Mouse (Mus musculus): ENCODE measurements around the gene Cyp2s1. TPM values are rescaled to one million over a fixed set of nuclear protein-coding genes. Genes with fewer than 3 reads are reported as not detected.

Cyp2s1 gene
- polyA plus RNA-seq, 1 experiment from 2014 or later = 3.3 TPM

DNA sequence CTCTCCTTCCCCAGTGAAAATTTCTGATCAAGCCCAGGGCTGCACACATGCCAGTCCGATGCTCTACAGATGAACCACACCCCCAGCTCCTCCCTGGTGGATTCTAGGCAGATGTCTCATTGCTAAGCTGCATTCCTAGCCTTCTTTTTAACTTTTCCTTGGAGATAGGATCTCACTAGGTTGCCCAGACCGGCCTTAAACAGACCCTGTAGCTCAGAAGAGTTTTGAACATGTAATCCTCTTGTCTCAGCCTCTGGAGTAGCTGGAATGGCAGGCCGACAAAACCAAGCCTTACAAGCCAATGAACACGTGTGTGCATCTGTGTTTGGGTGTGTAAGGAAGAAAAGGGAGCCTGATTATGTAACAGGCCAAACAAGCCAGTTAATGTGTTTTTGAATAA, 36.0 kb downstream of the Cyp2s1 start:
- H3K27ac ChIP-seq = 0 out of 2 replicates have a peak overlapping the region, but pooled peaks have one; percentile 55
- H3K9me3 ChIP-seq (replicated peaks) = no peaks in the 10 kb centered on the region
- H3K4me2 ChIP-seq = no peak overlapping the region
- no peak overlapping the region for H3K4me3 ChIP-seq
- no peak overlapping the region for H3K9ac ChIP-seq
- peaks cover 28% of the 10 kb centered on the region for H3K4me1 ChIP-seq (replicated peaks)
- no peaks in the 10 kb centered on the region for H3K36me3 ChIP-seq
- H3K27me3 ChIP-seq = no peaks in the 10 kb centered on the region
- no peak for ATAC-seq (replicated peaks; ENCODE audit: insufficient number of reproducible peaks, insufficient read depth, low FRiP score, low read depth)
- 54% methylated on average over 4 of the region's 4 CpGs for WGBS

DNA sequence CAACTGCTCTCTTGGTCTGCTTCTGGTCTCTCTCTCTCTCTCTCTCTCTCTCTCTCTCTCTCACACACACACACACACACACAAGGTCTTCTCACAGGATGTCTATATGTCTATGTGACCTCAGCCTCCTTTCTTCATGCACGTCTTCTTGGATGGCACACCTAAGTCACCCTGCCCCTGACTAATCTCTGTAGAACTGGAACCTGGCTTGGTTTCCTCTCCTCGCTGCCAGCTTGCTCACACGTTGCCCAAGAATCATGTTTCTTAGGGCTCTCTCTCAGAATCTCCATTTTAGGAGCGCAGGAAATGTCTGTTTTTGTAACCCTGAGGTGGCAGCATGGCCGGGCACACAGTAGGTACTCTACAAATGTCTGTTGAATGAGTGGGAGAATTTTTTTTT, 36.7 kb downstream of the Cyp2s1 start:
- no peak for ATAC-seq (replicated peaks; ENCODE audit: insufficient number of reproducible peaks, insufficient read depth, low FRiP score, low read depth)
- 76% methylated on average over 5 of the region's 5 CpGs for whole genome bisulfite sequencing

DNA sequence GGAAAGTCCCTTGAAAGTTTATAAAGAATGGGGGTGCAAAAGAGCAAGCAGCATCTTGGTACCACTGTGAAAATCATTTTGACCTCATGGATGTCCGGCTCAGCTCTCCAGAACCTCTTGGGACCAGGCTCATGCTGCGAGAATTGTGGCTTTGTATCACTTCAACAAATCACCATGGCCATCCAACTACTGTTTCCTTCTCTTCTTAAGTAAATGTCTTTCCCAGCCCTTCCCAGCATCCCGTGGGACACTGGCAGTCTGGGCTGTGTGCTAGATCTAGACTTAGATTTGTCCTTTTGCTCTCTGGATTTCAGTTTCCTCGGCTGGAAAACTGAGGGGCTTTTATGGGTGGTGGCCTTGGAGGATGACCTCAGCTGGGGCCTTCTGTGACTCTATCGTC, 48.5 kb downstream of the Cyp2s1 start:
- H3K27me3 ChIP-seq = no peaks in the 10 kb centered on the region
- H3K9ac ChIP-seq = no peak overlapping the region
- H3K9me3 ChIP-seq (replicated peaks) = no peaks in the 10 kb centered on the region
- ATAC-seq (replicated peaks; ENCODE audit: insufficient number of reproducible peaks, insufficient read depth, low FRiP score, low read depth) = no peak
- no peak overlapping the region for H3K4me3 ChIP-seq
- H3K4me2 ChIP-seq = no peak overlapping the region
- peaks cover 21% of the 10 kb centered on the region for H3K36me3 ChIP-seq
- no peak overlapping the region for H3K27ac ChIP-seq
- no peaks in the 10 kb centered on the region; the same call in 1 of the 2 replicates for H3K4me1 ChIP-seq (replicated peaks)
- WGBS = 82% methylated on average over 5 of the region's 5 CpGs

More for the DNA sequence above, 36.7 kb downstream of the Cyp2s1 start:
- H3K9ac ChIP-seq = no peak overlapping the region
- no peaks in the 10 kb centered on the region for H3K9me3 ChIP-seq (replicated peaks)
- peaks cover 26% of the 10 kb centered on the region for H3K4me1 ChIP-seq (replicated peaks)
- no peak overlapping the region for H3K4me2 ChIP-seq
- no peak overlapping the region for H3K27ac ChIP-seq
- no peaks in the 10 kb centered on the region for H3K27me3 ChIP-seq
- H3K4me3 ChIP-seq = no peak overlapping the region
- no peaks in the 10 kb centered on the region for H3K36me3 ChIP-seq

DNA sequence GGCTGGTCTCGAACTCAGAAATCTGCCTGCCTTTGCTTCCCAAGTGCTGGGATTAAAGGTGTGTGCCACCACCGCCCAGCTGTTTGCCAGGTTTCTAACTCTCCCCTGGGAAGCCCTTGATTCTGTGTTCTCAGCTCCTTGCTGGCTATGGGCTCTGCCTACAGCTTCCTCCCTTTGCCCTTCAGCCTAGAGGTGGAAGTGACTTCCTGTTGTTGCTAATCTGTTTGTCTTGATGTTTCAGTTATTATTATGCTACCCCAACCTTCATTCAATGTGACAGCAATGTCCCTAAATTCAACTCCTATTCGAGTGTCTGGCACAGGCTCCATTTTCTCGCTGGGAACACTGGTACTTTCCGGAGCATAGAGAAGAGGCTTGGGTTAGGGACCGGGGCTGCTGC, 50.6 kb downstream of the Cyp2s1 start:
- no peaks in the 10 kb centered on the region for H3K9me3 ChIP-seq (replicated peaks)
- no peak overlapping the region for H3K27ac ChIP-seq
- WGBS = 80% methylated on average over 6 of the region's 6 CpGs
- ATAC-seq (replicated peaks; ENCODE audit: insufficient number of reproducible peaks, insufficient read depth, low FRiP score, low read depth) = no peak
- no peak overlapping the region for H3K4me3 ChIP-seq
- peaks cover 28% of the 10 kb centered on the region for H3K36me3 ChIP-seq
- H3K4me2 ChIP-seq = no peak overlapping the region
- H3K27me3 ChIP-seq = no peaks in the 10 kb centered on the region
- H3K4me1 ChIP-seq (replicated peaks) = peaks cover 3% of the 10 kb centered on the region; the same call in 1 of the 2 replicates
- no peak overlapping the region for H3K9ac ChIP-seq

DNA sequence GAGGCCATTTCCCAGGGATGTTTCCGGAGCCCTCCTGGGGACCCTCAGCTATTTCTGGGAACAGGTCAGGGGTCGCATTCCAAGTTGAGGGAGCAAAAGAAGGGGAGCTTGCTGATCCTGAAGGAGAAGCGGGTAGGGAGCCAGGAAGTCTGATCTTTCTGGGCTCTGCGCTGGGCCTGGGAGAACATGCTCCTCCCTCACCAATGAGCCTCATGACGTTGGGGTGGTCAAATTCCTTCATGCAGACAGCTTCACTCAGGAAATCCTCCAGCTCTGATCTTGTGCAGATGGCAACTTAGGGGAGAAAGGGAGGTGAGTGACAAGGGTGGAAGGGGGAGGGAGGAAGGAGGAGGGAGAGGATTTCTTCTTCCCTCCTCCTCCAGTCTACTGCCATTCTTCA, 52.5 kb downstream of the Cyp2s1 start:
- no peak overlapping the region for H3K9ac ChIP-seq
- no peaks in the 10 kb centered on the region for H3K27me3 ChIP-seq
- ATAC-seq (replicated peaks; ENCODE audit: insufficient number of reproducible peaks, insufficient read depth, low FRiP score, low read depth) = 0 out of 2 replicates have a peak, but pooled peaks have one; percentile 28
- peaks cover 3% of the 10 kb centered on the region; the same call in 1 of the 2 replicates for H3K4me1 ChIP-seq (replicated peaks)
- peaks cover 24% of the 10 kb centered on the region for H3K36me3 ChIP-seq
- no peak overlapping the region for H3K4me2 ChIP-seq
- no peaks in the 10 kb centered on the region for H3K9me3 ChIP-seq (replicated peaks)
- peak overlapping the region; percentile 47 for H3K27ac ChIP-seq
- 39% methylated on average over 5 of the region's 5 CpGs for WGBS
- H3K4me3 ChIP-seq = no peak overlapping the region

DNA sequence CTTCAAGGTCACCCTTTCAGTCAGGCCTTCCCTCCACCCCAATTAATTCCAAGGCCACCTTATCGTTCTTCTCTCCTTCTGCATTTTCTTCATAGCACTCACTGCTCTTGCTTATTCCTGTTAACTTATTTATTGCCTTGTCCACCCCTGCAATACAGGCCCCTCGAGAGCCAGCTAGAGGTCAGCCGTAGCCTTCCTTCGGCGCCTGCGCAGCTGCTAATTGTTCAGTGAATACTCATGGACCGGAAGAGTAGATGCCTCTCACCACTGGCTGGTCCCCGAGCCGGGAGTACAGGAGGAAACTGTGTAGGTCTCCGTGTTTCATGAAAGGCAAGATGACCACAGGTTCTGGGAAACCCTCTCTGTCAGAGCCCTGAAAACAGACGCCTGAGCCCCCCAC, 53.0 kb downstream of the Cyp2s1 start:
- H3K27ac ChIP-seq = peak overlapping the region; percentile 47
- peaks cover 24% of the 10 kb centered on the region for H3K36me3 ChIP-seq
- H3K9me3 ChIP-seq (replicated peaks) = no peaks in the 10 kb centered on the region
- no peak overlapping the region for H3K4me2 ChIP-seq
- no peak overlapping the region for H3K4me3 ChIP-seq
- no peak for ATAC-seq (replicated peaks; ENCODE audit: insufficient number of reproducible peaks, insufficient read depth, low FRiP score, low read depth)
- WGBS = 54% methylated on average over 11 of the region's 11 CpGs
- H3K27me3 ChIP-seq = no peaks in the 10 kb centered on the region
- peaks cover 3% of the 10 kb centered on the region; the same call in 1 of the 2 replicates for H3K4me1 ChIP-seq (replicated peaks)
- H3K9ac ChIP-seq = no peak overlapping the region

DNA sequence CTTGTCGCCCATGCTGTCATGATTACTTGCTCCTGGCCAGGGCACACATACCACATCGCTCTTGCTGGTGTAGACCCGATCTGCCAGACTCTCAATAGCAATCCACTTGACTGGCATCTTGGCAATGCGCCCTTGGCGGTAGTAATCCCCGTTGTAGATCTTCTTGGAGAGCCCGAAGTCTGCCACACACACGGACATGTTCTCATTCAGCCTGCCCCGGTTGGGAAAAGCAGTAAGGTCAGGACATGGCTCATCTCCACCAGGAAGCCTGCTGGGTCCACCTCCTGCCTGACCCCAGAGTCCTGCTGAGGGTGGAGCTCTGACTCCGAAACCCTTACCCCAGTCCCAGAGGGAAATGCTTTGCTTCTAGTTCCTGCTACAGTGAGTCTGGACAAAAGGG, 55.4 kb downstream of the Cyp2s1 start:
- no peak overlapping the region for H3K4me2 ChIP-seq
- WGBS = 55% methylated on average over 10 of the region's 10 CpGs
- H3K27ac ChIP-seq = no peak overlapping the region
- H3K4me3 ChIP-seq = no peak overlapping the region
- ATAC-seq (replicated peaks; ENCODE audit: insufficient number of reproducible peaks, insufficient read depth, low FRiP score, low read depth) = no peak
- no peaks in the 10 kb centered on the region for H3K9me3 ChIP-seq (replicated peaks)
- H3K27me3 ChIP-seq = no peaks in the 10 kb centered on the region
- H3K4me1 ChIP-seq (replicated peaks) = peaks cover 3% of the 10 kb centered on the region; the same call in 1 of the 2 replicates
- H3K36me3 ChIP-seq = peaks cover 10% of the 10 kb centered on the region
- H3K9ac ChIP-seq = no peak overlapping the region

DNA sequence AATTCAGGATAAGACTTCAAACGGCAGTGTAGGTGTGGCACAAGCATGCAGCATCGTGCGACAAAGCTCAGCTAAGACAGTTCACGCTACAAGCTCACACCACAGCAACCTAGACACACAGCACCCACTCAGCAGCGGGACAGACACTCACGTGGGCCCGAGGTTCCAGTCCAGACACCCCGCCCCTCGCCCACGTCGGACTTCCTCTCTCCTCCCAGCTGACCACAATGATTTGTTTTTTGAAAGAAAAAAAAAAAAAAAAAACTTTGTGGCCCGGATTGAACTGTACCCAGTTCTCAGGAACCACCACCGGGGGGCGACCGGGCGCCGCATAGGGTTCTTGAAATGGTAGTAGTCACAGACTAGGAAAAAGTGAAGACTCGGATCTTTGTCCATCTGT, 60.7 kb downstream of the Cyp2s1 start:
- under 1% methylated on average over 18 of the region's 18 CpGs for WGBS
- ATAC-seq (replicated peaks; ENCODE audit: insufficient number of reproducible peaks, insufficient read depth, low FRiP score, low read depth) = peak; percentile 11
- Histone ChIP-seq H3K27ac (peak overlapping the region; percentile 99), H3K36me3 (no peaks in the 10 kb centered on the region; the same call in 1 of the 2 replicates), H3K9me3 (replicated peaks) (no peaks in the 10 kb centered on the region), H3K27me3 (no peaks in the 10 kb centered on the region), H3K4me1 (replicated peaks) (peaks cover 26% of the 10 kb centered on the region), H3K4me2 (peak overlapping the region; percentile 93), H3K4me3 (peak overlapping the region; percentile 96), H3K9ac (peak overlapping the region; percentile 55)

DNA sequence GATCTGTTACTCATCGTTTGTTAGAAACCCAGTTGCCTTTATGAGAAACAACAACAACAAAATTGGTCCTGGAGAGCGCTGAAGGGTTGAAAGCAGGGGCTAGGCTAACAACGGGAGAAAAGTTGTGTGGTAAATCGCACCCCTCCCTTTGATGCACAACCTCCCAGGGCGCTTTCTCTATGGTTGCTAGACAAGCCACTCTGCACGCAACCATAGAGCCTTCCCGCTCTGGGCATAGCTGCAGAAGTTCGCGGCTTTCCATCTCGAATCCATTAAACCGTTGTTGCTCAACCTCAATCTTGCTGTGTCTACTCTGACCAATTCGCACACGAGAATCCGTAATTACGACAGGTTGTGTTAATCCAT, 61.3 kb downstream of the Cyp2s1 start:
- no peaks in the 10 kb centered on the region for H3K27me3 ChIP-seq
- peak; percentile 33; the same call in 1 of the 2 replicates for ATAC-seq (replicated peaks; ENCODE audit: insufficient number of reproducible peaks, insufficient read depth, low FRiP score, low read depth)
- WGBS = under 1% methylated on average over 15 of the region's 15 CpGs

DNA sequence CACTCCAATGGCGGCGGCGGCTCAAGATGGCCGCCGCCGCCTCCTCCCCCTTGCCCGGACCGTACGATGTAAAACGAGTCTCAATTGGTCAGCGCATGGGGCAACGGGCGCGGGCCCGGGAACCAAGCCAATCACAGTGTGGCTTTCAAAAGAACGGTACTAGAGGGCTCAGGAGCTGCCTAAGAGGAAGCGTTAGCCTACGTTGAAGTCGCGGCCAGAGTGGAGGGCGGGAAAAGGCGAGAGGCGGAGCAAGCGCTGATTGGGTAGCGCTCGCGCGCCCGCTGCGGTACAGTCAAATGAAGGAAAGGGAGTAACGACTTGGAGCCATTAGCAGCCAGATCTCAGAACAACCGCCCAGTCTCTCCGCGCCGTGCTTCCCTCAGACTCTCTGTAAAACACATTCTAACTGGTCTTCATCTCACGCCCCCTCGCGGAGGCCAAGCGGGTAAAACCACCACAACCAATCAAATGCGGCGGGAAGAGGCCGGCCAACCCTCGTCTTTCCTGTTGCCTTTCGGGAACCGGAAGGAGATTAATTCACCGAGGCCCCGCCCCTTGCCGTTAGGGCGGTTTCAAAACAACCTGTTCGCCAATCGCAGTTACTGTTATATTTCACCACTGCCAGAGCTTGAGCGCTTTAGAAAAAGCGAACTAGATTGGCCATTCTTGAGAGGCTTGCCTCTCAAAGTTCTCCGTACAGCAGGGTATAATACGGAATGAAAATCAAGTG, 61.8 kb downstream of the Cyp2s1 start, which contains the start of gene Hnrnpul1:
TSS of gene Hnrnpul1 (minus strand) at position 20 of the 730 bp plus-strand sequence.
- Histone ChIP-seq H3K4me3 (peak within 1 kb of the TSS; percentile 96), H3K9me3 (replicated peaks) (no peaks in the 10 kb centered on the region), H3K27ac (peak within 1 kb of the TSS; percentile 99), H3K4me2 (peak within 1 kb of the TSS; percentile 93), H3K4me1 (replicated peaks) (peaks cover 26% of the 10 kb centered on the region), H3K27me3 (no peaks in the 10 kb centered on the region), H3K36me3 (peaks cover 8% of the 10 kb centered on the region), H3K9ac (peak within 1 kb of the TSS; percentile 98)
- peak; percentile 92 for ATAC-seq (replicated peaks; ENCODE audit: insufficient number of reproducible peaks, insufficient read depth, low FRiP score, low read depth)
- WGBS = 0% methylated on average over 55 of the region's 55 CpGs

More for the DNA sequence above, 61.3 kb downstream of the Cyp2s1 start:
- Histone ChIP-seq H3K4me3 (peak overlapping the region; percentile 96), H3K4me1 (replicated peaks) (peaks cover 26% of the 10 kb centered on the region), H3K9me3 (replicated peaks) (no peaks in the 10 kb centered on the region), H3K4me2 (peak overlapping the region; percentile 93), H3K9ac (peak overlapping the region; percentile 55), H3K27ac (peak overlapping the region; percentile 99), H3K36me3 (peaks cover 4% of the 10 kb centered on the region)

DNA sequence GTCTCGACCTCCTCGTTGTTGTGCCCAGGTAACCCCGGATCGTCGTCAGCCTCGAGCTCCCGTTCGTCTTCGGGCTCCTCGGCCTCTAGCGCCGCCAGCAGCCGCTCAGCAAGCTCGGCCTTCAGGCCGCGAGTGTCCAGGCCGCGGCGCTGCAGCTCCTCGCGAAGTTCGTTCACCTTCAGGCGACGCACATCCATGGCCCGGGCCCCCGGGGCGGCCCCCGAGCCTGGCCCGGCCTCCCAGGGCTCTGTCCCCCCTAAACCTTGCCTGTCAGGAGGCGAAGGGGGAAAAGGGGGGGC, 62.3 kb downstream of the Cyp2s1 start:
- ATAC-seq (replicated peaks; ENCODE audit: insufficient number of reproducible peaks, insufficient read depth, low FRiP score, low read depth) = peak; percentile 83; the same call in 1 of the 2 replicates
- WGBS = under 1% methylated on average over 30 of the region's 30 CpGs
- H3K9ac ChIP-seq = peak overlapping the region; percentile 98
- H3K4me1 ChIP-seq (replicated peaks) = peaks cover 26% of the 10 kb centered on the region
- H3K36me3 ChIP-seq = peaks cover 13% of the 10 kb centered on the region
- H3K27ac ChIP-seq = peak overlapping the region; percentile 99
- H3K4me2 ChIP-seq = peak overlapping the region; percentile 76
- H3K9me3 ChIP-seq (replicated peaks) = no peaks in the 10 kb centered on the region
- H3K4me3 ChIP-seq = peak overlapping the region; percentile 96
- H3K27me3 ChIP-seq = no peaks in the 10 kb centered on the region

Data from heart, embryonic 15.5 days (tissue).